Mouse (Mus musculus): ENCODE data around the gene Ndufs8.

Ndufs8 gene

GRCm38 (mm10) chr19:3930262-3931057 lies 17.9 kb upstream of the Ndufs8 start:
- DNase-seq (ENCODE audit: low read depth), result no peak

GRCm38 (mm10) chr19:3929211-3929941 lies 16.8 kb upstream of the Ndufs8 start, which contains the start of gene Aldh3b1:
Aldh3b1 (minus strand) TSS chr19:3929808.
- DNase-seq (ENCODE audit: low read depth), result peak; percentile 83

- no peak for DNase-seq (ENCODE audit: low read depth)
Observed at GRCm38 (mm10) chr19:3928779-3929178, 16.2 kb upstream of the Ndufs8 start.

- no peak for DNase-seq (ENCODE audit: low read depth)
Observed at GRCm38 (mm10) chr19:3927989-3928388, 15.4 kb upstream of the Ndufs8 start.

GRCm38 (mm10) chr19:3926685-3927084 lies 14.1 kb upstream of the Ndufs8 start:
- no peak for DNase-seq (ENCODE audit: low read depth)

- DNase-seq (ENCODE audit: low read depth), result peak; percentile 45
Observed at GRCm38 (mm10) chr19:3926279-3926678, 13.7 kb upstream of the Ndufs8 start.

- DNase-seq (ENCODE audit: low read depth), result no peak
Observed at GRCm38 (mm10) chr19:3925859-3926258, 13.3 kb upstream of the Ndufs8 start.

- no peak for DNase-seq (ENCODE audit: low read depth)
Observed at GRCm38 (mm10) chr19:3924868-3925267, 12.3 kb upstream of the Ndufs8 start.

GRCm38 (mm10) chr19:3924190-3924589 lies 11.6 kb upstream of the Ndufs8 start:
- no peak for DNase-seq (ENCODE audit: low read depth)

- no peak for DNase-seq (ENCODE audit: low read depth)
Observed at GRCm38 (mm10) chr19:3923586-3923985, 11.0 kb upstream of the Ndufs8 start.

- DNase-seq (ENCODE audit: low read depth), result no peak
Observed at GRCm38 (mm10) chr19:3922661-3923371, 10.2 kb upstream of the Ndufs8 start.

GRCm38 (mm10) chr19:3919928-3920327 lies 7.4 kb upstream of the Ndufs8 start:
- DNase-seq (ENCODE audit: low read depth), result no peak

GRCm38 (mm10) chr19:3916727-3917126 lies 4.2 kb upstream of the Ndufs8 start:
- DNase-seq (ENCODE audit: low read depth), result no peak

- DNase-seq (ENCODE audit: low read depth), result no peak
Observed at GRCm38 (mm10) chr19:3914535-3914934, 2.0 kb upstream of the Ndufs8 start.

- DNase-seq (ENCODE audit: low read depth), result no peak
Observed at GRCm38 (mm10) chr19:3913692-3914091, 1.1 kb upstream of the Ndufs8 start.

- no peak for DNase-seq (ENCODE audit: low read depth)
Observed at GRCm38 (mm10) chr19:3910206-3910605, 2.4 kb downstream of the Ndufs8 start.

GRCm38 (mm10) chr19:3907876-3908660 lies 4.5 kb downstream of the Ndufs8 start:
- DNase-seq (ENCODE audit: low read depth), result no peak

GRCm38 (mm10) chr19:3906795-3907786 lies 5.5 kb downstream of the Ndufs8 start, which contains the start of gene Tcirg1:
Tcirg1 (minus strand) TSS chr19:3907133.
- no peak for DNase-seq (ENCODE audit: low read depth)

- DNase-seq (ENCODE audit: low read depth), result no peak
Observed at GRCm38 (mm10) chr19:3906326-3906725, 6.2 kb downstream of the Ndufs8 start.

- DNase-seq (ENCODE audit: low read depth), result no peak
Observed at GRCm38 (mm10) chr19:3905261-3905969, 7.2 kb downstream of the Ndufs8 start.

All from fibroblast of lung, adult 2 months (primary cell).